19 mouse cellular contexts compared by ENCODE assay signal in the genomic region with DNA sequence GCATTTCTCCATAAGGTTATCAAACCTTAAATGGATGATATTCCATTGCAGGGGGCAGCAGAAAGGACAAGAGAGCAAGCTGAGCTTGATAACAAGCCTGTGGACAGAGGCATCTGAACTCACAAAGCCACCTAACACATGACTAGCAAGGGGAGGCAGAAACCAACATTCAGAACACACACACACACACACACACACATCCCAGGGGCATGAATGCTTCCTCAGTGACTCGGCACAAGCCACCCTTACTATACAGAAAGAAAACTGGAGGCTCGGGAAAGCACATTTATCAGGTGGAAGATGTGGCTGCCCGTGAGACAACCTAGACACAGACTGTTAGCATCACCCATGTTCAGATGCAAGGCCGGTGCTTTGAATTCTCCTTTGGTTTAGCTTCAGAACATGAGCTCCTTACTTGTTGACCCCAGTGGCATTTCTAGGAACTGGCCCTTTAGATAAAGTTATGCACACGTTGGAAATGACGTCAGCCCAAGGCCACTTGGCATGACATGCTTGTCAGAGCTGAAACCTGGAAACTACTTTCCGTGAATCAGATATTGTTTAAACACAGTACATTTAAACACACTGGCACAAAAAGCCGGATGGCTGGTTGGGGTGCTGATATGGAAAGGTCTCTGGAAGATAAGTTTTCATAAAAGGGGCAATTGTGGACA. TPM values are rescaled to one million over a fixed set of nuclear protein-coding genes. Genes with fewer than 3 reads are reported as not detected.
DNase-seq lines count a peak whose midpoint lies in the region; ATAC-seq lines count a peak whose summit lies in the region.
"Had no signal": no experiment of that assay in that cellular context is flagged by ENCODE, and none has a peak within 500 bp of the region (broad histone marks: within the 10 kb centered on the region; RNA-seq: fewer than 3 reads in every experiment).

No protein-coding gene starts in this region.

- ATAC-seq in midbrain, embryonic 11.5 days (ENCODE audit: low FRiP score): no peak
- ATAC-seq in midbrain, embryonic 15.5 days (replicated peaks): no peak
- ATAC-seq in liver, embryonic 15.5 days (ENCODE audit: insufficient read depth): peak; percentile 33; the same call in 1 of the 2 replicates
- ATAC-seq in granulocyte monocyte progenitor cell, adult 5-6 weeks (replicated peaks; ENCODE audit: poor library complexity, severe bottlenecking): no peak
- no peak for ATAC-seq in hindbrain, embryonic 16.5 days
- ATAC-seq: CD4-positive, CD25-positive, alpha-beta regulatory T cell, adult 4 months; forebrain, embryonic 13.5 days; intestine, postnatal 0 days had no signal

- no peak overlapping the region for H3K4me3 ChIP-seq in midbrain, embryonic 11.5 days (ENCODE audit: low read depth, low read length)
- H3K4me3 ChIP-seq in midbrain, embryonic 15.5 days: no peak overlapping the region
- no peak overlapping the region for H3K4me3 ChIP-seq in liver, embryonic 15.5 days (replicated peaks)
- no peak overlapping the region for H3K4me3 ChIP-seq in hindbrain, embryonic 16.5 days (ENCODE audit: low read length)
- H3K4me3 ChIP-seq: embryonic facial prominence, embryonic 15.5 days; forebrain, embryonic 13.5 days; heart, embryonic 15.5 days; hindbrain, embryonic 12.5 days; neural tube, embryonic 13.5 days had no signal

- H3K27ac ChIP-seq in midbrain, embryonic 11.5 days (ENCODE audit: low read depth, low read length): no peak overlapping the region
- no peak overlapping the region for H3K27ac ChIP-seq in midbrain, embryonic 15.5 days
- H3K27ac ChIP-seq in liver, embryonic 15.5 days (replicated peaks): no peak overlapping the region
- no peak overlapping the region for H3K27ac ChIP-seq in hindbrain, embryonic 16.5 days (ENCODE audit: low read depth, low read length)
- H3K27ac ChIP-seq: embryonic facial prominence, embryonic 15.5 days; forebrain, embryonic 13.5 days; heart, embryonic 15.5 days; hindbrain, embryonic 12.5 days; neural tube, embryonic 13.5 days had no signal

- peaks cover 5% of the 10 kb centered on the region for H3K4me1 ChIP-seq in midbrain, embryonic 11.5 days (ENCODE audit: control insufficient read depth, insufficient read depth, low read length)
- peaks cover 6% of the 10 kb centered on the region; the same call in 1 of the 2 replicates for H3K4me1 ChIP-seq in midbrain, embryonic 15.5 days
- H3K4me1 ChIP-seq in liver, embryonic 15.5 days (replicated peaks): peaks cover 14% of the 10 kb centered on the region
- peaks cover 8% of the 10 kb centered on the region for H3K4me1 ChIP-seq in hindbrain, embryonic 16.5 days (ENCODE audit: control insufficient read depth, insufficient read depth, low read depth, low read length)

- H3K9ac ChIP-seq in midbrain, embryonic 11.5 days (ENCODE audit: low read length): no peak overlapping the region
- H3K9ac ChIP-seq in midbrain, embryonic 15.5 days: no peak overlapping the region
- H3K9ac ChIP-seq in liver, embryonic 15.5 days: no peak overlapping the region
- H3K9ac ChIP-seq in hindbrain, embryonic 16.5 days (ENCODE audit: low read depth, low read length): no peak overlapping the region
- H3K9ac ChIP-seq: embryonic facial prominence, embryonic 15.5 days; forebrain, embryonic 13.5 days; heart, embryonic 15.5 days; hindbrain, embryonic 12.5 days; neural tube, embryonic 13.5 days had no signal

- peak; percentile 47 for DNase-seq in midbrain, embryonic 11.5 days (ENCODE audit: low spot score, missing footprints)
- DNase-seq in c-Kit-positive CD71-positive TER-119-positive erythroid progenitor cells, embryonic 14.5 days (ENCODE audit: low spot score): peak; percentile 59
- DNase-seq in ovary, postnatal 36 days (ENCODE audit: low spot score): no peak
- DNase-seq: cerebellum, adult 18-20 months; heart, adult 11 months; kidney, postnatal 10 days; thymus, adult 2 months had no signal

- H3K36me3 ChIP-seq in midbrain, embryonic 11.5 days (ENCODE audit: control insufficient read depth, insufficient read depth, low read length): no peaks in the 10 kb centered on the region
- H3K36me3 ChIP-seq in midbrain, embryonic 15.5 days (replicated peaks): no peaks in the 10 kb centered on the region
- H3K36me3 ChIP-seq in liver, embryonic 15.5 days (replicated peaks): no peaks in the 10 kb centered on the region
- no peaks in the 10 kb centered on the region for H3K36me3 ChIP-seq in hindbrain, embryonic 16.5 days (ENCODE audit: control insufficient read depth, insufficient read depth, low read length)
- H3K36me3 ChIP-seq: embryonic facial prominence, embryonic 15.5 days; heart, embryonic 15.5 days; hindbrain, embryonic 12.5 days had no signal

- WGBS in midbrain, embryonic 11.5 days: 85% methylated on average over 8 of the region's 8 CpGs
- 84% methylated on average over 8 of the region's 8 CpGs for WGBS in midbrain, embryonic 15.5 days
- WGBS in liver, embryonic 15.5 days (ENCODE audit: insufficient replicate concordance): 21% methylated on average over 8 of the region's 8 CpGs
- WGBS in hindbrain, embryonic 16.5 days: 80% methylated on average over 8 of the region's 8 CpGs

- H3K9me3 ChIP-seq in midbrain, embryonic 11.5 days (ENCODE audit: control insufficient read depth, low read length): no peaks in the 10 kb centered on the region
- no peaks in the 10 kb centered on the region for H3K9me3 ChIP-seq in midbrain, embryonic 15.5 days
- H3K9me3 ChIP-seq in liver, embryonic 15.5 days (replicated peaks): no peaks in the 10 kb centered on the region
- no peaks in the 10 kb centered on the region for H3K9me3 ChIP-seq in hindbrain, embryonic 16.5 days (ENCODE audit: control insufficient read depth, low read length)
- H3K9me3 ChIP-seq: embryonic facial prominence, embryonic 15.5 days; forebrain, embryonic 13.5 days; heart, embryonic 15.5 days; hindbrain, embryonic 12.5 days; neural tube, embryonic 13.5 days had no signal

- no peaks in the 10 kb centered on the region for H3K27me3 ChIP-seq in midbrain, embryonic 11.5 days (ENCODE audit: control insufficient read depth, insufficient read depth, low read length)
- H3K27me3 ChIP-seq in midbrain, embryonic 15.5 days (replicated peaks): no peaks in the 10 kb centered on the region
- H3K27me3 ChIP-seq in liver, embryonic 15.5 days: no peaks in the 10 kb centered on the region; the same call in 1 of the 2 replicates
- no peaks in the 10 kb centered on the region for H3K27me3 ChIP-seq in hindbrain, embryonic 16.5 days (replicated peaks; ENCODE audit: control insufficient read depth, insufficient read depth, low read length)
- H3K27me3 ChIP-seq: embryonic facial prominence, embryonic 15.5 days; forebrain, embryonic 13.5 days; heart, embryonic 15.5 days; hindbrain, embryonic 12.5 days had no signal

- no peak overlapping the region for H3K4me2 ChIP-seq in midbrain, embryonic 11.5 days
- no peak overlapping the region for H3K4me2 ChIP-seq in midbrain, embryonic 15.5 days
- H3K4me2 ChIP-seq in liver, embryonic 15.5 days: 0 out of 2 replicates have a peak overlapping the region, but pooled peaks have one; percentile 5
- no peak overlapping the region for H3K4me2 ChIP-seq in hindbrain, embryonic 16.5 days (ENCODE audit: low read length)
- H3K4me2 ChIP-seq: embryonic facial prominence, embryonic 15.5 days; forebrain, embryonic 13.5 days; heart, embryonic 15.5 days; hindbrain, embryonic 12.5 days; neural tube, embryonic 13.5 days had no signal

RNA-seq across cellular contexts. Expression of a gene that starts 5.3 kb away (rescaled TPM):
- polyA plus RNA-seq in midbrain, embryonic 11.5 days (2014; fragmentation: Nextera tagmentation; extraction: Ambion mirVana): 17.5 and 18.5 TPM in 2 replicates
- 51.2 and 51.9 TPM in 2 replicates for polyA plus RNA-seq in midbrain, embryonic 15.5 days (2015; fragmentation: Nextera tagmentation; extraction: Ambion mirVana)
- polyA plus RNA-seq in liver, embryonic 15.5 days (2015; fragmentation: Nextera tagmentation; extraction: Ambion mirVana): 0.83 and 1.1 TPM in 2 replicates
- not detected in 2 replicates for total RNA-seq in granulocyte monocyte progenitor cell, adult 5-6 weeks (2014; fragmentation: Nextera tagmentation)
- not detected in 2 replicates for total RNA-seq in granulocyte monocyte progenitor cell, adult 5-6 weeks (2017)
- polyA plus RNA-seq in hindbrain, embryonic 16.5 days (2015; fragmentation: Nextera tagmentation; extraction: Ambion mirVana): 54.8 and 62.7 TPM in 2 replicates
- total RNA-seq: monocyte, adult 5-6 weeks had no signal

RNA-seq across cellular contexts. Expression of a gene that starts 14.7 kb away (rescaled TPM):
- polyA plus RNA-seq in midbrain, embryonic 11.5 days (2014; fragmentation: Nextera tagmentation; extraction: Ambion mirVana): 32.8 and 33.3 TPM in 2 replicates
- 21.3 and 24.8 TPM in 2 replicates for polyA plus RNA-seq in midbrain, embryonic 15.5 days (2015; fragmentation: Nextera tagmentation; extraction: Ambion mirVana)
- 42.5 and 47.5 TPM in 2 replicates for polyA plus RNA-seq in liver, embryonic 15.5 days (2015; fragmentation: Nextera tagmentation; extraction: Ambion mirVana)
- total RNA-seq in granulocyte monocyte progenitor cell, adult 5-6 weeks (2014; fragmentation: Nextera tagmentation): 14.8 and 18.6 TPM in 2 replicates
- 2.9 and 8.1 TPM in 2 replicates for total RNA-seq in granulocyte monocyte progenitor cell, adult 5-6 weeks (2017)
- 22.1 and 23.0 TPM in 2 replicates for polyA plus RNA-seq in hindbrain, embryonic 16.5 days (2015; fragmentation: Nextera tagmentation; extraction: Ambion mirVana)

RNA-seq across cellular contexts. Expression of a gene that starts 22.1 kb away (rescaled TPM):
- 16.8 and 19.2 TPM in 2 replicates for polyA plus RNA-seq in midbrain, embryonic 11.5 days (2014; fragmentation: Nextera tagmentation; extraction: Ambion mirVana)
- polyA plus RNA-seq in midbrain, embryonic 15.5 days (2015; fragmentation: Nextera tagmentation; extraction: Ambion mirVana): 46.2 and 46.3 TPM in 2 replicates
- polyA plus RNA-seq in liver, embryonic 15.5 days (2015; fragmentation: Nextera tagmentation; extraction: Ambion mirVana): 33.2 and 36.8 TPM in 2 replicates
- total RNA-seq in granulocyte monocyte progenitor cell, adult 5-6 weeks (2014; fragmentation: Nextera tagmentation): 46.6 and 49.2 TPM in 2 replicates
- 28.7 and 58.6 TPM in 2 replicates for total RNA-seq in granulocyte monocyte progenitor cell, adult 5-6 weeks (2017)
- 39.6 and 41.0 TPM in 2 replicates for polyA plus RNA-seq in hindbrain, embryonic 16.5 days (2015; fragmentation: Nextera tagmentation; extraction: Ambion mirVana)

RNA-seq across cellular contexts. Expression of a gene that starts 27.9 kb away (rescaled TPM):
- polyA plus RNA-seq in midbrain, embryonic 11.5 days (2014; fragmentation: Nextera tagmentation; extraction: Ambion mirVana): 119 and 132 TPM in 2 replicates
- polyA plus RNA-seq in midbrain, embryonic 15.5 days (2015; fragmentation: Nextera tagmentation; extraction: Ambion mirVana): 147 TPM in 2 replicates
- 60.7 and 64.6 TPM in 2 replicates for polyA plus RNA-seq in liver, embryonic 15.5 days (2015; fragmentation: Nextera tagmentation; extraction: Ambion mirVana)
- total RNA-seq in granulocyte monocyte progenitor cell, adult 5-6 weeks (2014; fragmentation: Nextera tagmentation): 70.4 and 96.2 TPM in 2 replicates
- total RNA-seq in granulocyte monocyte progenitor cell, adult 5-6 weeks (2017): 47.9 and 53.2 TPM in 2 replicates
- polyA plus RNA-seq in hindbrain, embryonic 16.5 days (2015; fragmentation: Nextera tagmentation; extraction: Ambion mirVana): 152 and 163 TPM in 2 replicates
